Mouse (Mus musculus) retina, adult 2 months (tissue): ENCODE data around the gene Olfr1045.
"Not testable (repeated sequence)": the region's sequence is repeated elsewhere in the genome, so short reads cannot be mapped to it uniquely, and the experiment has no call there.

Experiments
- DNase-seq: peaks from one replicate; pipeline ENCODE4 v3.0.0-alpha.2; 2012; ENCODE audit warnings: low read depth, low spot score

The Olfr1045 gene

GRCm38 (mm10) chr2:86202909-86203308 is at the start of gene Olfr1045:
Gene Olfr1045, minus strand, starts transcription at chr2:86203009.
- DNase-seq: no peak

GRCm38 (mm10) chr2:86240189-86240588 is 37.4 kb upstream of the Olfr1045 start, which contains the start of gene Olfr1048:
Gene Olfr1048, minus strand, starts transcription at chr2:86240289.
- no peak for DNase-seq

GRCm38 (mm10) chr2:86231301-86231700 is 28.5 kb upstream of the Olfr1045 start, which contains the start of gene Olfr1047:
Gene Olfr1047, minus strand, starts transcription at chr2:86231401.
- DNase-seq: no peak

- no peak for DNase-seq
Observed at GRCm38 (mm10) chr2:86219214-86219613, 16.4 kb upstream of the Olfr1045 start, which contains the start of gene Olfr1046. Gene Olfr1046, minus strand, starts transcription at chr2:86219314.

GRCm38 (mm10) chr2:86195863-86196262 is 6.9 kb downstream of the Olfr1045 start:
- DNase-seq: no peak

GRCm38 (mm10) chr2:86185583-86185982 is 17.2 kb downstream of the Olfr1045 start, which contains the start of gene Olfr52:
Gene Olfr52, minus strand, starts transcription at chr2:86185683.
- DNase-seq: no peak

- DNase-seq: no peak
Observed at GRCm38 (mm10) chr2:86179950-86180349, 22.9 kb downstream of the Olfr1045 start.

GRCm38 (mm10) chr2:86177720-86178119 is 25.1 kb downstream of the Olfr1045 start, which contains the start of gene Olfr1044:
Gene Olfr1044, minus strand, starts transcription at chr2:86177820.
- no peak for DNase-seq

- not testable (repeated sequence) for DNase-seq
Observed at GRCm38 (mm10) chr2:86175422-86175821, 27.4 kb downstream of the Olfr1045 start.

GRCm38 (mm10) chr2:86167422-86167821 is 35.4 kb downstream of the Olfr1045 start, which contains the start of gene Olfr1043:
Gene Olfr1043, minus strand, starts transcription at chr2:86167522.
- DNase-seq: no peak

GRCm38 (mm10) chr2:86161738-86162137 is 41.1 kb downstream of the Olfr1045 start, which contains the start of gene Olfr1042:
Gene Olfr1042, minus strand, starts transcription at chr2:86161838.
- no peak for DNase-seq

- DNase-seq: no peak
Observed at GRCm38 (mm10) chr2:86146632-86147031, 56.2 kb downstream of the Olfr1045 start, which contains the start of gene Olfr1040. Gene Olfr1040, minus strand, starts transcription at chr2:86146732.
